Mouse (Mus musculus): Measurements from ENCODE around the gene Cpsf6. TPM values are rescaled to one million over a fixed set of nuclear protein-coding genes. Genes with fewer than 3 reads are reported as not detected.

The Cpsf6 gene
- polyA plus RNA-seq (2014; fragmentation: Nextera tagmentation; extraction: Ambion mirVana), result 93.0 and 101 TPM in 2 replicates

DNA sequence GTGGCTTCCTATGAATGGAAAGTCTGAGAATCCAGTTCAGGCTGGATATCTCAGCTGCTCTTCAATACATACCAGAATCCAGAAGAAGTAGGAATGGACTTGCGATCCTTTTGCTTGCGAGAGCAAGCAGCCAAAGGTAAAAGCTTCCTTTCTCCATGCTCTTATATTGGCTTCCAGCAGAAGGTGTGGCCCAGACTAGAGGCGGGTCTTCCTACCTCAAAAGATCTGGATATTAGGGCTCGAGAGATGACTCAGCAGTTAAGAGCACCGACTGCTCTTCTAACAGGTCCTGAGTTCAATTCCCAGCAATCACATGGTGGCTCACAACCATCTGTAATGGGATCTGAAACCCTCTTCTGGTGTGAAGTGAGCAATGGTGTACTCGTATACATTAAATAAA is at the start of gene Cpsf6:
Cpsf6 (minus strand) TSS at position 108 of the 400 bp plus-strand sequence.
- Histone ChIP-seq H3K4me1 (ENCODE audit: control insufficient read depth in 2 of 2, insufficient read depth in 2 of 2, low read length in 2 of 2) (peaks cover 0 to 7% of the 10 kb centered on the region in 2 experiments; a peak in 3 of 4 replicates), H3K36me3 (ENCODE audit: control insufficient read depth, insufficient read depth, low read length) (no peaks in the 10 kb centered on the region), H3K4me3 (ENCODE audit: control insufficient read depth in 1 of 2, insufficient read depth in 1 of 2, low read depth in 1 of 2, low read length in 2 of 2) (no peak within 1 kb of the TSS), H3K9me3 (ENCODE audit: control insufficient read depth, low read length) (no peaks in the 10 kb centered on the region), H3K4me2 (ENCODE audit: low read length) (no peak within 1 kb of the TSS), H3K27ac (replicated peaks in 1 of 2; ENCODE audit: control insufficient read depth in 1 of 2, insufficient read depth in 1 of 2, low read depth in 2 of 2, low read length in 2 of 2) (no peak within 1 kb of the TSS), H3K9ac (ENCODE audit: low read length) (no peak within 1 kb of the TSS), H3K27me3 (ENCODE audit: control insufficient read depth, insufficient read depth, low read length) (no peaks in the 10 kb centered on the region)
- 83% methylated on average over 6 of the region's 6 CpGs for WGBS
- ATAC-seq (ENCODE audit: insufficient number of reproducible peaks, insufficient read depth, low FRiP score, low read depth), result no peak

DNA sequence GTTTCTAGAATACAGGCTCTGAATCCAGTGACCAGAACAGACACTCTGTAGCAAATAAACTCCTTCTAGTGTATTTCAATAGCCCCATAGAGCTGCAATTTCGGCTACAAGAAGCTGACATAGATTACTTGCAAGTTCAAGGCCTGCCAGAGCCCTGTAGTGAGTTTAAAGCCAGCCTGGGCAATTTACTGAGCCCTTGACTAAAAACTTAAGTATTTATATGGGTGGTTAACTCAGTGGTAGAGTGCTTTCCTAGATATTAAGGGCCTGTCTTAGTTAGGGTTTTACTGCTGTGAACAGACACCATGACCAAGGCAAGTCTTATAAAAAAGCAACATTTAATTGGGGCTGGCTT is 46.8 kb upstream of the Cpsf6 start:
- H3K4me1 ChIP-seq (ENCODE audit: control insufficient read depth in 2 of 2, insufficient read depth in 2 of 2, low read length in 2 of 2), result peaks cover 0 to 2% of the 10 kb centered on the region in 2 experiments; a peak in 1 of 4 replicates
- no peak for ATAC-seq (ENCODE audit: insufficient number of reproducible peaks, insufficient read depth, low FRiP score, low read depth)
- H3K9me3 ChIP-seq (ENCODE audit: control insufficient read depth, low read length), result no peaks in the 10 kb centered on the region
- H3K4me2 ChIP-seq (ENCODE audit: low read length), result no peak overlapping the region
- no peaks in the 10 kb centered on the region for H3K36me3 ChIP-seq (ENCODE audit: control insufficient read depth, insufficient read depth, low read length)
- WGBS, result 55% methylated on average over 1 of the region's 1 CpGs
- no peak overlapping the region for H3K27ac ChIP-seq (replicated peaks in 1 of 2; ENCODE audit: control insufficient read depth in 1 of 2, insufficient read depth in 1 of 2, low read depth in 2 of 2, low read length in 2 of 2)
- H3K9ac ChIP-seq (ENCODE audit: low read length), result no peak overlapping the region
- no peaks in the 10 kb centered on the region for H3K27me3 ChIP-seq (ENCODE audit: control insufficient read depth, insufficient read depth, low read length)
- H3K4me3 ChIP-seq (ENCODE audit: control insufficient read depth in 1 of 2, insufficient read depth in 1 of 2, low read depth in 1 of 2, low read length in 2 of 2), result no peak overlapping the region

DNA sequence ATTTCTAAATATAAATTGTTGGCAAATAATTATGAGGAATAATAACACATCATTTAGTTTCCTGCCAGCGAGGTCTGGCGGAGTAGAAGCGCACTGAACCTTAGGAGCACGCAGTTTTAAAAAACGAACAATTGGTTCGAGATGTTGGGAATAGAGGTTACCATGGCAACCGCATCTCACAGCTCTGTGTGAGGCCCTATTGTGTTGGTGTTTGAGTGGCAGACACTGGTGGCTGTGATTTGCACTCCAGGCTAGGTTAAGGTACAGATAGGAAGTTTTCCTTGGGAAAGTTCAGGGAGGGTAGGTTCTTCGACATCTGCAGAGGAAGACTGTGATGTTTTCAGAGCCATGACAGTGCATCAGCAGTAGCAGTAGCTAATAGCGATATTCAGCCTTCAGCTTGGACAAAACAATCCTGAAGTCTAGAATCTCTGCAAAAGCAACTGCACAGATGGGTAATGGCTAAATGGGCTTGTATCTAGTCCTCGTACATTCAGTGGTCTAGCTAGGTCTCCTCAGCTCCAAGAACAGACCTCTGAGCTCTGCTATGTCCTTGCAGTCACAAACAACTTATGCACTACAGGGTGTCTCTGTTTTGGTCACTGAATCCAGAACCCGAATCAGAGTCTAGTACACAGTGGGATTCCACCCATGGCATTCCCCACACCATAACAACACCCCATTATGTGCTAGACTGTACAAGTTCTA is 46.2 kb upstream of the Cpsf6 start:
- Histone ChIP-seq H3K36me3 (ENCODE audit: control insufficient read depth, insufficient read depth, low read length) (no peaks in the 10 kb centered on the region), H3K4me3 (ENCODE audit: control insufficient read depth in 1 of 2, insufficient read depth in 1 of 2, low read depth in 1 of 2, low read length in 2 of 2) (no peak overlapping the region), H3K4me2 (ENCODE audit: low read length) (no peak overlapping the region), H3K27ac (replicated peaks in 1 of 2; ENCODE audit: control insufficient read depth in 1 of 2, insufficient read depth in 1 of 2, low read depth in 2 of 2, low read length in 2 of 2) (no peak overlapping the region), H3K9me3 (ENCODE audit: control insufficient read depth, low read length) (no peaks in the 10 kb centered on the region), H3K4me1 (ENCODE audit: control insufficient read depth in 2 of 2, insufficient read depth in 2 of 2, low read length in 2 of 2) (peaks cover 0 to 2% of the 10 kb centered on the region in 2 experiments; a peak in 1 of 4 replicates), H3K9ac (ENCODE audit: low read length) (no peak overlapping the region), H3K27me3 (ENCODE audit: control insufficient read depth, insufficient read depth, low read length) (no peaks in the 10 kb centered on the region)
- 60% methylated on average over 11 of the region's 11 CpGs for whole genome bisulfite sequencing
- ATAC-seq (ENCODE audit: insufficient number of reproducible peaks, insufficient read depth, low FRiP score, low read depth), result no peak

DNA sequence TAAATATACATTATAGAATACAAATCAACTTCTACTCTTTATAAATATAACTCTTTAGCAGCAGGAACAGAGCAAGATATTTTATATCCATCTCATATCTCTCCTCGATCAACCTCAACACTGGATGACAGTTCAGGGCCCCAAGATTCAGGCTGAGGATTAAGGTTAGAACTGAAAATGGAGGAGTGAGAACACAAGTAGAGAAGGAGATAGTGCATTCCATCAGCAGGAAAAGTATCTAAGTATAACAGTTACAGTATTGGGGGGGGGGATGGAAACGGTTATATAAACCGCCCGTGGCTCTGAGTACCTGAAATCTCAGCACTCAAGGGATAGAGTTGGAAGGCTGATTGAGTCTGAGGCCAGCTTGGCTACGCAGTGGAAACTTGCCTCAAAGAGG is 45.2 kb upstream of the Cpsf6 start:
- no peak for ATAC-seq (ENCODE audit: insufficient number of reproducible peaks, insufficient read depth, low FRiP score, low read depth)
- no peaks in the 10 kb centered on the region for H3K9me3 ChIP-seq (ENCODE audit: control insufficient read depth, low read length)
- H3K4me2 ChIP-seq (ENCODE audit: low read length), result no peak overlapping the region
- H3K36me3 ChIP-seq (ENCODE audit: control insufficient read depth, insufficient read depth, low read length), result no peaks in the 10 kb centered on the region
- peaks cover 0 to 2% of the 10 kb centered on the region in 2 experiments; a peak in 1 of 4 replicates for H3K4me1 ChIP-seq (ENCODE audit: control insufficient read depth in 2 of 2, insufficient read depth in 2 of 2, low read length in 2 of 2)
- no peaks in the 10 kb centered on the region for H3K27me3 ChIP-seq (ENCODE audit: control insufficient read depth, insufficient read depth, low read length)
- H3K9ac ChIP-seq (ENCODE audit: low read length), result no peak overlapping the region
- H3K27ac ChIP-seq (replicated peaks in 1 of 2; ENCODE audit: control insufficient read depth in 1 of 2, insufficient read depth in 1 of 2, low read depth in 2 of 2, low read length in 2 of 2), result no peak overlapping the region
- H3K4me3 ChIP-seq (ENCODE audit: control insufficient read depth in 1 of 2, insufficient read depth in 1 of 2, low read depth in 1 of 2, low read length in 2 of 2), result no peak overlapping the region
- 85% methylated on average over 5 of the region's 5 CpGs for WGBS

DNA sequence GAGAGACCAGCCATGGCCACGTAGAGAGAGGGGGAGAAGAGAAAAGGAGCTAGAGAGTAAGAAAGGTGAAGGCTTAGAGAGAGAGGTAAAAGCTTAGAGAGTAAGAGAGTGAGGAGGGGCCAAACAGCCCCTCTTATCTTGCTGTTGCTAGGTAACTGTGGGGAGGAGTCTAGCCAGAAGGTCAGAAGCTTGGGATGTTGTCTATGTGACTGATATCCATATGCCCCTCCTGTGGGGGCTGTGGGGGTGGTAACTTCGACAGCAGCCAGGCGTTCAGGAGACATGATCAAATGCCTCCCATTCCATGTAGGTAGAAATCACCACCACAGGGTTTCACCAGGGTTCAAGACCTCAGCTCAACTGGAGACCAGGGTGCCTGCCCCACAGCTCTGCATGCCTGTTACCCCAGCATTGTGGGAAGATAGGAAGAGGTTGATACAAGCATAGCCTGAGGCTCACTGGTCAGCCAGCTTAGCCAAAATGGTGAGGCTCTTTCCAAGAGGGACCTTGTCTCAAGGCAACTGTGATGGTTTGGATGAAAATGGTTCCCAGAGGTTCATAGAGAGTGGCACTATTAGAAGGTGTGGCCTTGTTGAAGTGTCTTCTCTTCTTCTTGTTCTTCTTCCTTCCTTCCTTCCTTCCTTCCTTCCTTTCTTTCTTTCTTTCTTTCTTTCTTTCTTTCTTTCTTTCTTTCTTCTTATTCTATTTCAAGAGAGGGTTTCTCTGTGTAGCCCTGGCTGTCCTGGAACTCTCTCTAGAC is 44.5 kb upstream of the Cpsf6 start:
- H3K27me3 ChIP-seq (ENCODE audit: control insufficient read depth, insufficient read depth, low read length), result no peaks in the 10 kb centered on the region
- WGBS, result 51% methylated on average over 3 of the region's 3 CpGs
- no peak overlapping the region for H3K9ac ChIP-seq (ENCODE audit: low read length)
- no peak overlapping the region for H3K27ac ChIP-seq (replicated peaks in 1 of 2; ENCODE audit: control insufficient read depth in 1 of 2, insufficient read depth in 1 of 2, low read depth in 2 of 2, low read length in 2 of 2)
- H3K4me3 ChIP-seq (ENCODE audit: control insufficient read depth in 1 of 2, insufficient read depth in 1 of 2, low read depth in 1 of 2, low read length in 2 of 2), result no peak overlapping the region
- peaks cover 0 to 2% of the 10 kb centered on the region in 2 experiments; a peak in 1 of 4 replicates for H3K4me1 ChIP-seq (ENCODE audit: control insufficient read depth in 2 of 2, insufficient read depth in 2 of 2, low read length in 2 of 2)
- no peaks in the 10 kb centered on the region for H3K36me3 ChIP-seq (ENCODE audit: control insufficient read depth, insufficient read depth, low read length)
- H3K4me2 ChIP-seq (ENCODE audit: low read length), result no peak overlapping the region
- no peaks in the 10 kb centered on the region for H3K9me3 ChIP-seq (ENCODE audit: control insufficient read depth, low read length)
- ATAC-seq (ENCODE audit: insufficient number of reproducible peaks, insufficient read depth, low FRiP score, low read depth), result no peak

DNA sequence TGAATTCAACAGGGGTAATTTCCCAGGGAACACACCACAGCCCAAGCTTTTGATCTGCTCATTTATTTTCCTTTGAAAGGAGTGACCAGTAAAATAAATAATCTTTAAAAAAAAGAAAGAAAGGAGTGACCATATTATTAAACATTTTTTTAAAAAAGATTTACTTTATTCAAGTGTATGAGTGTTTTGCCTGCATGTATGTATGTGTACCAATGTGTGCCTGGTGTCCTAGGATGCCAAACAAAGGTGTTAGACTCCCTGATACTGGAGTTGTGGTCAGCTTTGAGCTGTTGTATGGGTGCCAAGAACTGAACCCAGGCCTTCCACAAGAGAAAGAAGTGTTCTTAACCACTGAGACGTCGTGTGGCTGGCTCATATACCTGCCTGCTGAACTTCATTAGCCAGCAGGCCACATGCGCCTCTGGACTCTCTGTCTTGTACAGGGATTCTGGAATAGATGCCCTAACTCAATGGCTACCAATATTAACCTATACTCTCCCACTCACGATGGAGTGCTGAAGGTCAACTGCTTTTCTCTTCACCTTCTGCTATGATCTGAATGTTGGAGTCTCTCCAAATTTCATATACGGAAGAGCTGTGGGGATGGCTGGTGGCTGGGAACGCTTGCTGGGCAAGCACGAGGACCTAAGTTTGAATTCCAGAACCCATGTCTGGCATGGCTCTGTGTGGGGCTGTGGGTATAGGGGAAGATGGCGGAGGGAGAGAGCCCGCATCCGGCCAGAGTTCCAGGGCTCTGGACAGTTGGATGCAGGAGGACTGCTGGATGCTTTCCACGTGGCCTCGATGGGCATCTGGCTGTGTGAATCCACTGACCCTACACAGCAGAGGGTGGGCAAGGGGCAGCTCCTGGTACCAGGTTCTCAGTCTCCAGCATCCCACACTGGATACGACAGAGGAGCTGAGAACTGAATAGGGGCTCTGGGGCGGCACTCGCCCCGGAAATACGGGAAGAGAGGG is 43.5 kb upstream of the Cpsf6 start:
- Histone ChIP-seq H3K27ac (replicated peaks in 1 of 2; ENCODE audit: control insufficient read depth in 1 of 2, insufficient read depth in 1 of 2, low read depth in 2 of 2, low read length in 2 of 2) (no peak overlapping the region), H3K4me3 (ENCODE audit: control insufficient read depth in 1 of 2, insufficient read depth in 1 of 2, low read depth in 1 of 2, low read length in 2 of 2) (no peak overlapping the region), H3K9me3 (ENCODE audit: control insufficient read depth, low read length) (no peaks in the 10 kb centered on the region), H3K4me2 (ENCODE audit: low read length) (no peak overlapping the region), H3K4me1 (ENCODE audit: control insufficient read depth in 2 of 2, insufficient read depth in 2 of 2, low read length in 2 of 2) (peaks cover 2 to 3% of the 10 kb centered on the region in 2 experiments; a peak in 3 of 4 replicates), H3K36me3 (ENCODE audit: control insufficient read depth, insufficient read depth, low read length) (no peaks in the 10 kb centered on the region), H3K9ac (ENCODE audit: low read length) (no peak overlapping the region), H3K27me3 (ENCODE audit: control insufficient read depth, insufficient read depth, low read length) (no peaks in the 10 kb centered on the region)
- 77% methylated on average over 17 of the region's 17 CpGs for WGBS
- ATAC-seq (ENCODE audit: insufficient number of reproducible peaks, insufficient read depth, low FRiP score, low read depth), result no peak

GRCm38 (mm10) chr10:117422174-117422808 is 42.5 kb upstream of the Cpsf6 start:
- ATAC-seq (ENCODE audit: insufficient number of reproducible peaks, insufficient read depth, low FRiP score, low read depth), result no peak
- Histone ChIP-seq H3K4me2 (ENCODE audit: low read length) (no peak overlapping the region), H3K36me3 (ENCODE audit: control insufficient read depth, insufficient read depth, low read length) (no peaks in the 10 kb centered on the region), H3K9me3 (ENCODE audit: control insufficient read depth, low read length) (no peaks in the 10 kb centered on the region), H3K4me3 (ENCODE audit: control insufficient read depth in 1 of 2, insufficient read depth in 1 of 2, low read depth in 1 of 2, low read length in 2 of 2) (no peak overlapping the region), H3K9ac (ENCODE audit: low read length) (no peak overlapping the region), H3K27ac (replicated peaks in 1 of 2; ENCODE audit: control insufficient read depth in 1 of 2, insufficient read depth in 1 of 2, low read depth in 2 of 2, low read length in 2 of 2) (no peak overlapping the region), H3K4me1 (ENCODE audit: control insufficient read depth in 2 of 2, insufficient read depth in 2 of 2, low read length in 2 of 2) (peaks cover 9 to 12% of the 10 kb centered on the region in 2 experiments; a peak in 3 of 4 replicates), H3K27me3 (ENCODE audit: control insufficient read depth, insufficient read depth, low read length) (no peaks in the 10 kb centered on the region)
- WGBS, result 80% methylated on average over 6 of the region's 6 CpGs
